Mouse (Mus musculus) CH12.LX (cell line): ENCODE results near the gene Tsen54. TPM values are rescaled to one million over a fixed set of nuclear protein-coding genes. Genes with fewer than 3 reads are reported as not detected.

ENCODE experiments used
- DNase-seq: peaks from one replicate; pipeline ENCODE4 v3.0.0-alpha.2; 2013; ENCODE audit errors: extremely low read depth
- H3K27ac ChIP-seq: 2 replicates; pipeline ENCODE4 v1.5.1; 2012; ENCODE audit warnings: low read depth, mild to moderate bottlenecking, control low read depth, moderate library complexity; ENCODE audit not compliant: insufficient read depth
- H3K27me3 ChIP-seq: replicated peaks from 2 replicates; pipeline ENCODE3; 2012; ENCODE audit warnings: inconsistent platforms
- H3K36me3 ChIP-seq, 2 experiments: replicated peaks in 1 of 2; 2 replicates each; pipeline versions ENCODE3 to v1.6.1; 2012; ENCODE audit warnings: inconsistent platforms in 1 of 2, low read length in 1 of 2, mild to moderate bottlenecking in 1 of 2, mixed read lengths in 1 of 2, moderate library complexity in 1 of 2; ENCODE audit not compliant: control insufficient read depth in 1 of 2, insufficient read depth in 1 of 2
- H3K4me1 ChIP-seq, 2 experiments: 2 replicates each; pipeline ENCODE4 v1.6.1; 2012; ENCODE audit warnings: inconsistent platforms in 1 of 2, moderate library complexity in 1 of 2; ENCODE audit not compliant: insufficient read depth in 2 of 2, control insufficient read depth in 1 of 2
- H3K4me2 ChIP-seq: 2 replicates; pipeline ENCODE4 v1.6.1; 2012; ENCODE audit warnings: low read depth, mild to moderate bottlenecking, control low read depth; ENCODE audit not compliant: poor library complexity, insufficient read depth, severe bottlenecking
- H3K4me3 ChIP-seq, 3 experiments: fragments of 150-350 bp in 1 of 3; sonication (generic) in 1 of 3; replicated peaks in 1 of 3; 2 replicates each; pipeline versions ENCODE3 to v1.5.1; 2011 to 2012; ENCODE audit warnings: low read depth in 2 of 3, low read length in 2 of 3, mild to moderate bottlenecking in 2 of 3, moderate library complexity in 2 of 3, control low read depth in 1 of 3, improper control_type of control experiment in 1 of 3, inconsistent platforms in 1 of 3, mixed read lengths in 1 of 3; ENCODE audit not compliant: poor library complexity in 1 of 3
- H3K79me2 ChIP-seq: replicated peaks from 2 replicates; pipeline ENCODE4 v1.6.1; 2012; ENCODE audit warnings: mild to moderate bottlenecking, moderate library complexity; ENCODE audit not compliant: control insufficient read depth, poor library complexity, insufficient read depth, severe bottlenecking; ENCODE audit errors: extremely low read depth
- H3K9ac ChIP-seq: 2 replicates; pipeline ENCODE4 v1.6.1; 2012; ENCODE audit warnings: low read depth, mild to moderate bottlenecking, control low read depth, moderate library complexity; ENCODE audit not compliant: insufficient read depth
- H3K9me3 ChIP-seq: replicated peaks from 2 replicates; pipeline ENCODE3; 2012; ENCODE audit warnings: low read length, inconsistent platforms, mixed read lengths
- CTCF ChIP-seq, 2 experiments: IDR thresholded peaks in 1 of 2; conservative IDR thresholded peaks in 1 of 2; 2 replicates each; pipeline ENCODE4 v1.5.1; 2011 to 2012; ENCODE audit warnings: low read depth in 2 of 2, low read length in 2 of 2, improper control_type of control experiment in 1 of 2, inconsistent platforms in 1 of 2, mild to moderate bottlenecking in 1 of 2, moderate library complexity in 1 of 2
- ELF1 ChIP-seq: IDR thresholded peaks from 2 replicates; pipeline ENCODE4 v1.6.1; 2014; ENCODE audit warnings: low read depth, mild to moderate bottlenecking, inconsistent platforms, low read length, improper control_type of control experiment
- EP300 ChIP-seq: IDR thresholded peaks from 2 replicates; pipeline ENCODE4 v1.6.1; 2011; ENCODE audit warnings: low read length, improper control_type of control experiment
- ETS1 ChIP-seq: conservative IDR thresholded peaks from 2 replicates; pipeline ENCODE4 v1.6.1; 2012; ENCODE audit warnings: low read depth, mild to moderate bottlenecking, inconsistent platforms, low read length, improper control_type of control experiment, moderate library complexity
- GABPA ChIP-seq: IDR thresholded peaks from 2 replicates; pipeline ENCODE4 v1.6.1; 2012; ENCODE audit warnings: low read depth, low read length, improper control_type of control experiment, inconsistent platforms; ENCODE audit not compliant: insufficient replicate concordance
- HCFC1 ChIP-seq: IDR thresholded peaks from 2 replicates; pipeline ENCODE4 v1.6.1; 2012; ENCODE audit warnings: low read depth, mild to moderate bottlenecking, inconsistent platforms, low read length, improper control_type of control experiment
- IRF4 ChIP-seq: IDR thresholded peaks from 2 replicates; pipeline ENCODE4 v1.6.1; 2014; ENCODE audit warnings: low read depth, mild to moderate bottlenecking, inconsistent platforms, low read length, improper control_type of control experiment
- JUND ChIP-seq: conservative IDR thresholded peaks from 2 replicates; pipeline ENCODE4 v1.6.1; 2011; ENCODE audit warnings: low read depth, low read length, improper control_type of control experiment
- MAFK ChIP-seq: IDR thresholded peaks from 2 replicates; pipeline ENCODE4 v1.6.1; 2011; ENCODE audit warnings: low read length, improper control_type of control experiment; ENCODE audit not compliant: insufficient replicate concordance
- MAZ ChIP-seq: IDR thresholded peaks from 2 replicates; pipeline ENCODE4 v1.6.1; 2012; ENCODE audit warnings: low read depth, mild to moderate bottlenecking, inconsistent platforms, low read length, improper control_type of control experiment, moderate library complexity
- MEF2A ChIP-seq: IDR thresholded peaks from 2 replicates; pipeline ENCODE4 v1.6.1; 2014; ENCODE audit warnings: low read depth, mild to moderate bottlenecking, inconsistent platforms, low read length, improper control_type of control experiment, borderline replicate concordance
- MYC ChIP-seq: IDR thresholded peaks from 2 replicates; pipeline ENCODE4 v1.6.1; 2011; ENCODE audit warnings: low read depth, mild to moderate bottlenecking, improper control_type of control experiment, low read length
- POLR2A ChIP-seq: IDR thresholded peaks from 2 replicates; pipeline ENCODE4 v1.6.1; 2011; ENCODE audit warnings: low read depth, mild to moderate bottlenecking, improper control_type of control experiment, low read length
- RAD21 ChIP-seq: IDR thresholded peaks from 2 replicates; pipeline ENCODE4 v1.6.1; 2011; ENCODE audit warnings: low read depth, mild to moderate bottlenecking, low read length, improper control_type of control experiment, moderate library complexity
- RCOR1 ChIP-seq: conservative IDR thresholded peaks from 2 replicates; pipeline ENCODE4 v1.6.1; 2012; ENCODE audit warnings: low read depth, mild to moderate bottlenecking, inconsistent platforms, low read length, improper control_type of control experiment
- SMC3 ChIP-seq: IDR thresholded peaks from 2 replicates; pipeline ENCODE4 v1.6.1; 2011; ENCODE audit warnings: low read depth, low read length, improper control_type of control experiment
- USF2 ChIP-seq: conservative IDR thresholded peaks from 2 replicates; pipeline ENCODE4 v1.6.1; 2011; ENCODE audit warnings: low read depth, low read length, improper control_type of control experiment
- ZKSCAN1 ChIP-seq: IDR thresholded peaks from 2 replicates; pipeline ENCODE4 v1.6.1; 2012; ENCODE audit warnings: low read depth, inconsistent platforms, low read length, improper control_type of control experiment, borderline replicate concordance
- ZNF384 ChIP-seq: IDR thresholded peaks from 2 replicates; pipeline ENCODE4 v1.6.1; 2012; ENCODE audit warnings: low read depth, low read length, improper control_type of control experiment, inconsistent platforms
- dilution Hi-C: fragments of 300-500 bp; cut with MboI; formaldehyde crosslinking; loops from 2 replicates; pipeline ENCODE4 v1.14.3; 2020; ENCODE audit warnings: low sequenced_read_pairs; ENCODE audit not compliant: extremely low pct_unique_long_range_greater_than_20kb, extremely low pct_ligation_motif_present
- in situ Hi-C: fragments of 300-500 bp; cut with MboI; formaldehyde crosslinking; loops from 3 replicates; pipeline ENCODE4 v1.14.3; 2019; ENCODE audit warnings: low sequenced_read_pairs, low pct_ligation_motif_present, low pct_unique_long_range_greater_than_20kb, mixed read lengths
- polyA plus RNA-seq: library from polyadenylated mRNA; unstranded; fragments of >175 nt; gene quantifications from 2 replicates; pipeline ENCODE4 v1.2.1, GENCODE M21; 2012; ENCODE audit warnings: low read depth; ENCODE audit not compliant: insufficient read length
- total RNA-seq, 2 experiments: library from RNA; depleted of rRNA; stranded (reverse); fragments of 300-350 nt in 1 of 2; fragments of >200 nt in 1 of 2; gene quantifications; 2 replicates each; pipeline ENCODE4 v1.2.3; 2012 to 2014

Gene Tsen54
- total and polyA plus RNA-seq, 3 experiments, result 45.8 to 71.1 (median 59.4) TPM

GRCm38 (mm10) chr11:115813507-115814296 is 822 bp upstream of the Tsen54 start, which contains the start of gene Caskin2 (continued):
- peak; percentile 71 for TF ChIP-seq ZNF384
- TF ChIP-seq EP300, result peak; percentile 72
- peak; percentile 77; the same call in 1 of the 2 replicates for TF ChIP-seq MYC
- no peak for TF ChIP-seq ZKSCAN1
- TF ChIP-seq CTCF (conservative IDR thresholded peaks at IDR 0.05 in 1 of 2, IDR thresholded peaks at IDR 0.05 in 1 of 2; ENCODE audit: low read depth in 2 of 2, low read length in 2 of 2), result peak; percentile 76 to 99
- TF ChIP-seq MAFK, result peak; percentile 58; the same call in 1 of the 2 replicates
- TF ChIP-seq GABPA, result no peak
- no peak for TF ChIP-seq USF2
- no peak for TF ChIP-seq JUND
- TF ChIP-seq MAZ, result peak; percentile 94
- peak; percentile 99 for TF ChIP-seq RAD21
- peak; percentile 51 for TF ChIP-seq MEF2A
- TF ChIP-seq HCFC1, result no peak; the same call in none of the 2 replicates
- peak; percentile 96 for TF ChIP-seq IRF4
- no peak for TF ChIP-seq ETS1
- TF ChIP-seq POLR2A, result peak; percentile 74

- DNase-seq, result no peak
- Histone ChIP-seq H3K4me2 (no peak overlapping the region), H3K4me3 (no peak overlapping the region), H3K9ac (no peak overlapping the region), H3K9me3 (no peaks in the 10 kb centered on the region), H3K79me2 (0 out of 2 replicates have a peak, but pooled peaks cover 5% of the 10 kb centered on the region), H3K36me3 (peaks cover 35 to 60% of the 10 kb centered on the region in 2 experiments), H3K27ac (no peak overlapping the region), H3K27me3 (no peaks in the 10 kb centered on the region), H3K4me1 (peaks cover 8 to 36% of the 10 kb centered on the region in 2 experiments)
- in situ Hi-C loops, result no loop called here
- TF ChIP-seq SMC3 (peak; percentile 7; the same call in 1 of the 2 replicates), ELF1 (no peak), ZNF384 (peak; percentile 65), CTCF (conservative IDR thresholded peaks at IDR 0.05 in 1 of 2, IDR thresholded peaks at IDR 0.05 in 1 of 2; ENCODE audit: low read depth in 2 of 2, low read length in 2 of 2) (peak in 1 of 2 experiments; percentile 51; a peak in 2 of 4 replicates), RCOR1 (no peak)
- dilution Hi-C loops, result no loop called here
These were observed 2.8 kb downstream of the Tsen54 start for GRCm38 (mm10) chr11:115817331-115817730.
